Mouse (Mus musculus) embryonic facial prominence, embryonic 13.5 days (tissue): ENCODE measurements around the gene Pigt. TPM values are rescaled to one million over a fixed set of nuclear protein-coding genes. Genes with fewer than 3 reads are reported as not detected.
A peak's percentile ranks its signal among the peaks of the same experiment; 100 is the strongest.

ENCODE experiments used
- ATAC-seq: fragments of 200-750 bp; cut with Nextera tagmentation; 2 replicates; pipeline ENCODE4 v1.8.0; 2017; ENCODE audit warnings: low read depth; ENCODE audit not compliant: insufficient number of reproducible peaks, insufficient read depth, low FRiP score, low TSS enrichment
- H3K27ac ChIP-seq: fragments of 300-500 bp; sonication (generic); 2 replicates; pipeline ENCODE4 v1.5.1; 2015; ENCODE audit warnings: moderate library complexity, mild to moderate bottlenecking, inconsistent platforms
- H3K27me3 ChIP-seq: fragments of 300-500 bp; sonication (generic); 2 replicates; pipeline ENCODE4 v1.6.1; 2015; ENCODE audit warnings: mild to moderate bottlenecking, inconsistent platforms
- H3K36me3 ChIP-seq: fragments of 300-500 bp; sonication (generic); 2 replicates; pipeline ENCODE4 v1.6.1; 2015; ENCODE audit warnings: mild to moderate bottlenecking, inconsistent platforms
- H3K4me1 ChIP-seq: fragments of 300-500 bp; sonication (generic); 2 replicates; pipeline ENCODE4 v1.6.1; 2015; ENCODE audit warnings: inconsistent platforms
- H3K4me2 ChIP-seq: fragments of 300-500 bp; sonication (generic); 2 replicates; pipeline ENCODE4 v1.6.1; 2015; ENCODE audit warnings: moderate library complexity, mild to moderate bottlenecking, inconsistent platforms
- H3K4me3 ChIP-seq: fragments of 300-500 bp; sonication (generic); 2 replicates; pipeline ENCODE4 v1.5.1; 2015; ENCODE audit warnings: mild to moderate bottlenecking, inconsistent platforms
- H3K9ac ChIP-seq: fragments of 300-500 bp; sonication (generic); 2 replicates; pipeline ENCODE4 v1.6.1; 2015; ENCODE audit warnings: mild to moderate bottlenecking, inconsistent platforms
- H3K9me3 ChIP-seq: fragments of 300-500 bp; sonication (generic); 2 replicates; pipeline ENCODE4 v1.6.1; 2016; ENCODE audit warnings: inconsistent platforms
- WGBS: fragments of 180-500 bp; shearing (Covaris S2); methylation state at CpG from one replicate; pipeline ENCODE4 v1.1.7; 2015; ENCODE audit warnings: mixed read lengths; 5-methylcytosine and 5-hydroxymethylcytosine counted together
- polyA plus RNA-seq: library from polyadenylated mRNA; unstranded; fragments of >200 nt; fragmentation: Nextera tagmentation; extraction: Ambion mirVana; gene quantifications from 2 replicates; pipeline ENCODE4 v1.2.1, GENCODE M21; 2015

Gene Pigt
- polyA plus RNA-seq, 1 experiment from 2014 or later, result 52.6 TPM

DNA sequence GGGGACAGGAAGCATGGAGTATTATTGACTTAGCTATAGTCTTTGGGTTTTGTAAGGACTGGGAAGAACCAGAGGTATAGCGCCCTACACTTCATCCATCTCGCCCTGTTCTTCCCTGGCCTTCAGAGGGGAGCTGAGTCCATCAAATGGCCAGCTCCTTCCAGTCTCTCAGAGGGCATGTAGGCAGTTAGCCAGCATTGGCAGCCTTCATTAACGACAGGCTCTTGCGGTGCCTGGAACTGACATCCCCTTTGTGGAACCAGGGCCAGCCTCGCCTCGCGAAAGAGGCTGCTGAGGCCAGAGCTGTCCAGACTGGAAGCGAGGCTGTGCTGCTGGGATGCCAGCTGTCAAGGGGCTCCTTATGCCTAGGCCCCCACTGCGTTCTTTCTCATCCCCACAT lies 9.5 kb upstream of the Pigt start:
- H3K36me3 ChIP-seq, result peaks cover 8% of the 10 kb centered on the region; the same call in 1 of the 2 replicates
- no peak overlapping the region for H3K9ac ChIP-seq
- ATAC-seq, result no peak
- H3K4me3 ChIP-seq, result no peak overlapping the region
- H3K9me3 ChIP-seq, result no peaks in the 10 kb centered on the region
- H3K4me2 ChIP-seq, result no peak overlapping the region
- H3K27me3 ChIP-seq, result peaks cover 42% of the 10 kb centered on the region
- WGBS, result 61% methylated on average over 9 of the region's 9 CpGs
- peaks cover 15% of the 10 kb centered on the region for H3K4me1 ChIP-seq
- H3K27ac ChIP-seq, result no peak overlapping the region

DNA sequence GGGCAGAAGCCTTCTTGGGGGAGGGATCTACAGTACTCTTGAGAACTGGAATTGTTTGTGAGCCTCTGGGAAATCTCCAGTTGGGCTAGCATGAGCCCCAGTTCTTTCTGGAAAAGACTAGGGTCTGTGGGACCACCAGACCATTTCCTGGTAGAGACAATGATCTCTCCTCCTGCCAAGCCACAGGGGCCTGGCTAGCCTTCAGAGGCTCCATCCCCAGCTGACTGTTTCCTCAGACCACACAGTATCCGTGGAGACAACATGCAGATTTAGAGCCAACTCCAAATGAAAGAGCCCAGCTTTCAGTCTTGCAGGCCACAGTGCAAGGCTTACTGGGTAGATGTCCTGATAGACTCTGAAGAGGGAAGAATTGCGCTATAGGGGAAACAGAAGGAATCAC lies 3.2 kb upstream of the Pigt start:
- Histone ChIP-seq H3K4me3 (no peak overlapping the region), H3K27me3 (no peaks in the 10 kb centered on the region), H3K36me3 (peaks cover 8% of the 10 kb centered on the region; the same call in 1 of the 2 replicates), H3K27ac (no peak overlapping the region), H3K9ac (no peak overlapping the region), H3K9me3 (no peaks in the 10 kb centered on the region), H3K4me1 (peaks cover 11% of the 10 kb centered on the region), H3K4me2 (no peak overlapping the region)
- ATAC-seq, result no peak
- 52% methylated on average over 2 of the region's 2 CpGs for WGBS

DNA sequence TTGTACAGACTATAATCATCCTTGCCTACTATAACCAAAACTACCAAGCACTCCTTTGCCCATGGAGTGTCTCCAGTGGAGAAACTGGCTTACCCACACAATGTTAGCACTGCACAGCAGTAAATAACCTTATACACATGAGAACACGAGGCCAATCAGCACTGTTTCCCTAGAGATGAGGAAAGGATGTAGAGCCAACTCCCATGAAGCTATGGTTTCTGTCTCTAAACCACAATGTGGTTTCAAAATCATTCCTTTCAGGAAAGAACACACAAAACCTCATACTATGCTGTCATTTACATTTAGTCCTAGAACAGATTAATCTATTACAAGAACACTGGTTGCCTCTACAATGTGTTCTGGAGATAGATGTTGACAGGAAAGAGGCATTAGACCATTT lies 989 bp upstream of the Pigt start:
- Histone ChIP-seq H3K9me3 (no peaks in the 10 kb centered on the region), H3K36me3 (peaks cover 18% of the 10 kb centered on the region), H3K4me3 (no peak overlapping the region), H3K27ac (no peak overlapping the region), H3K4me1 (peaks cover 11% of the 10 kb centered on the region), H3K27me3 (no peaks in the 10 kb centered on the region), H3K9ac (no peak overlapping the region), H3K4me2 (peak overlapping the region; percentile 87)
- no peak for ATAC-seq
- 54% methylated on average over 1 of the region's 1 CpGs for WGBS

GRCm38 (mm10) chr2:164497691-164498268 lies 460 bp downstream of the Pigt start:
- no peaks in the 10 kb centered on the region for H3K27me3 ChIP-seq
- H3K4me2 ChIP-seq, result peak overlapping the region; percentile 87
- no peak for ATAC-seq
- peaks cover 32% of the 10 kb centered on the region for H3K36me3 ChIP-seq
- H3K4me3 ChIP-seq, result peak overlapping the region; percentile 78
- H3K4me1 ChIP-seq, result peaks cover 11% of the 10 kb centered on the region
- WGBS, result 6% methylated on average over 21 of the region's 21 CpGs
- peak overlapping the region; percentile 76 for H3K9ac ChIP-seq
- no peaks in the 10 kb centered on the region for H3K9me3 ChIP-seq
- H3K27ac ChIP-seq, result no peak overlapping the region

GRCm38 (mm10) chr2:164499317-164499716 lies 2.0 kb downstream of the Pigt start:
- Histone ChIP-seq H3K9ac (no peak overlapping the region), H3K4me3 (no peak overlapping the region), H3K4me2 (no peak overlapping the region), H3K9me3 (0 out of 2 replicates have a peak, but pooled peaks cover 6% of the 10 kb centered on the region), H3K27ac (no peak overlapping the region), H3K4me1 (peaks cover 11% of the 10 kb centered on the region), H3K36me3 (peaks cover 47% of the 10 kb centered on the region), H3K27me3 (no peaks in the 10 kb centered on the region)
- no peak for ATAC-seq
- 73% methylated on average over 5 of the region's 5 CpGs for WGBS

DNA sequence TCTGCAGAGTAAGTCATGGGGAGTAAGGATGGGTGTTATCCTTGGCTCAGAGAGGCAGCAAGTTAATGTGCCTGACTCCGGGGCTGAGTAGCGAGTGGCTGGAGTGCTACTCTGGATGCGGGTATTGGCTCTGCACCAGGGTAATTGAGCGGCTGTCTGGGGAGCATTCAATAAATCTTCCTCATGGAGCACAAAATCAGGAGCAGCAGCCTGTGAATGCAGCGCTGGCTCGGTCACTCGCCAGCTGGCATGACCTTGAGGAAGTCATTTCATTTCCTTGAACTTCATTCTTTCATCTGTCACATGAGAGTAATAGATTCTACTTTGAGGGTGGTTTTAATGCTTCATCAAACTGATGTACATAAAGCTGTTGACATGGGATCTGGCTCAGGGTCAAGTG lies 3.2 kb downstream of the Pigt start:
- 93% methylated on average over 7 of the region's 7 CpGs for WGBS

DNA sequence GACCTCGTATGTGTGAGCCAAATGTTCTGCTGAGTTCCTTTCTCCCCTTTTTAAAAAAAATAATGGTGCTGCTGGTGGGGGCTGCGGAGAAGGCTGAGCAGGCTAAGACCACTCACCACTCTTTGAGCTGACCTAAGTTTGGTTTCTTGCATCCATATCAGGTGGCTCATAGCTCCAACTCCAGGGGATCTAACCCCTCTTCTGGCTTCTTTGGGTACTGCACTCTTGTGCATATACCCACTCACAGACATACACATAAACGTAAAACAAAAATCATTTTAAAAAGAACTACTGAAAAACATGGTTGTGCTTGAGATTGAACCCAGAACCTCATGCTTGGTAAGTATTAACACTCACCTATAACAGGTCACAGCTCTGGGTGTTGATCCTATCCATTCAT lies 7.6 kb downstream of the Pigt start:
- Histone ChIP-seq H3K4me2 (no peak overlapping the region), H3K9me3 (peaks cover 12% of the 10 kb centered on the region), H3K4me1 (no peaks in the 10 kb centered on the region), H3K9ac (no peak overlapping the region), H3K27ac (no peak overlapping the region), H3K4me3 (no peak overlapping the region), H3K27me3 (no peaks in the 10 kb centered on the region), H3K36me3 (peaks cover 79% of the 10 kb centered on the region)
- ATAC-seq, result no peak
- WGBS, result 94% methylated on average over 3 of the region's 3 CpGs

More for the DNA sequence above, 3.2 kb downstream of the Pigt start:
- H3K9me3 ChIP-seq, result peaks cover 12% of the 10 kb centered on the region
- H3K4me2 ChIP-seq, result no peak overlapping the region
- no peak overlapping the region for H3K9ac ChIP-seq
- H3K4me3 ChIP-seq, result no peak overlapping the region
- peaks cover 11% of the 10 kb centered on the region for H3K4me1 ChIP-seq
- H3K27me3 ChIP-seq, result no peaks in the 10 kb centered on the region
- no peak overlapping the region for H3K27ac ChIP-seq
- H3K36me3 ChIP-seq, result peaks cover 57% of the 10 kb centered on the region
- no peak for ATAC-seq

DNA sequence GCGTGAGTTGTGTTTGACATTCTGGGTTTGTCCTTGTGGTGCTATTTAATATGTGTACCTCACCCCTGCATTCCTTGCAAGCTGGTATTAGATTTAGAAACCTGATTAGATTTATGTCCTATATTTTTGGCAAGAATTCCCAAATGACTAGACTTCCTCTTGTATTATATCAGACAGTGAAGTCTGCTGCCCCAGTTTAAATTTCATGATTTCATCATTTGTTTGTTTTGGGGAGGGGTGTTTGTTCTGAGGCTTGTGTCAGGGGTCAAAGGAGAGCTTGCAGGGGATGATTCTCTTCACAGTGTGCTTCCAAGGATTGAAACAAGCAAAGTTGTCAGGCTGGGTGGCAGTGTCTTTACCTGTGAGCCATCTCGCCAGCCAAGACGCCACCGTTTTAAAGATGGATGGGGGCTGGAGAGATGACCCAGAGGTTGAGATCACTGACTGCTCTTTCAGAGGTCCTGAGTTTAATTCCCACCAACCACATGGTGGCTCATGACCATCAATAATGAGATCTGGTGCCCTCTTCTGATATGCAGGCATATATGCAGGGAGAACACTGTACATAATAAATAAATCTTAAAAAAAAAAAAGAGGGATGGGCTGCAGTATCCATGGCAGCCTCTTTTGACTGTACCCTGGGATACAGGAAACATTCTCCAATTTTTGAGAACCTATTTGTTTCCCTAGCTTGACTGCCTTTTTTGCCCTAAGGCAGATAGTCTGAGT lies 8.5 kb downstream of the Pigt start:
- Histone ChIP-seq H3K9me3 (peaks cover 12% of the 10 kb centered on the region), H3K27me3 (no peaks in the 10 kb centered on the region), H3K27ac (no peak overlapping the region), H3K4me2 (no peak overlapping the region), H3K4me1 (no peaks in the 10 kb centered on the region), H3K4me3 (no peak overlapping the region), H3K36me3 (peaks cover 70% of the 10 kb centered on the region), H3K9ac (no peak overlapping the region)
- no peak for ATAC-seq
- WGBS, result 96% methylated on average over 4 of the region's 4 CpGs

- H3K4me3 ChIP-seq, result no peak overlapping the region
- no peak overlapping the region for H3K27ac ChIP-seq
- H3K27me3 ChIP-seq, result no peaks in the 10 kb centered on the region
- no peak overlapping the region for H3K4me2 ChIP-seq
- H3K36me3 ChIP-seq, result peaks cover 50% of the 10 kb centered on the region
- no peak overlapping the region for H3K9ac ChIP-seq
- WGBS, result 87% methylated on average over 19 of the region's 19 CpGs
- no peak for ATAC-seq
- peaks cover 12% of the 10 kb centered on the region for H3K9me3 ChIP-seq
- H3K4me1 ChIP-seq, result no peaks in the 10 kb centered on the region
These were observed 10.5 kb downstream of the Pigt start for GRCm38 (mm10) chr2:164507811-164508210.

DNA sequence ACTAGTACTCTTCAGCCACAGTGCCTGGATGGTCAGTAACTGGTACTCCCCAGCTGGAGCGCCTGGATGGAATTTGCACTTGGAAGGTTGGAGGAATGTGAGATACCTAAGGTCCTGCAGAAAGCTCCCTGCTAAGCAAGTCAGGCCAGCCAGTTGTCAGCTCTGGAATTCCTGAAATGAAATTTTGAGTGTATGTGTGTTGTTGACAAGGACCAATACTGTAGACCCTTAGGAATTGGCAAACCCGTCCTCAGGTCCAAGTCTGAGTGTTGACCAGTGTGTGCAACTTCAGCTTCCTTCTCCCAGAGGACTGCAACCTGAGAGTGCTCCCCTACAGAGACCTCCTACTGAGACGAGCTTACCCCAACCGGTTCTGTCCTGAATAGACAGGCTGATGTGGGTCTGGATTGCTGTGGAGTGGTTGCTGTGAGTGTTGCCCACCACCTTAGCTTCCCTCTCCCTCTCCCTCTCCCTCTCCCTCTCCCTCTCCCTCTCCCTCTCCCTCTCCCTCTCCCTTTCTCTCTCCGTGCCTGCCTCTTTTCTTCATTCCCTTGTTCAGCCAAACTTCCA lies 13.4 kb downstream of the Pigt start:
- Histone ChIP-seq H3K27me3 (no peaks in the 10 kb centered on the region), H3K4me1 (no peaks in the 10 kb centered on the region), H3K4me3 (no peak overlapping the region), H3K9me3 (no peaks in the 10 kb centered on the region), H3K9ac (no peak overlapping the region), H3K4me2 (no peak overlapping the region), H3K27ac (no peak overlapping the region), H3K36me3 (peaks cover 24% of the 10 kb centered on the region)
- WGBS, result 31% methylated on average over 5 of the region's 5 CpGs
- no peak for ATAC-seq

DNA sequence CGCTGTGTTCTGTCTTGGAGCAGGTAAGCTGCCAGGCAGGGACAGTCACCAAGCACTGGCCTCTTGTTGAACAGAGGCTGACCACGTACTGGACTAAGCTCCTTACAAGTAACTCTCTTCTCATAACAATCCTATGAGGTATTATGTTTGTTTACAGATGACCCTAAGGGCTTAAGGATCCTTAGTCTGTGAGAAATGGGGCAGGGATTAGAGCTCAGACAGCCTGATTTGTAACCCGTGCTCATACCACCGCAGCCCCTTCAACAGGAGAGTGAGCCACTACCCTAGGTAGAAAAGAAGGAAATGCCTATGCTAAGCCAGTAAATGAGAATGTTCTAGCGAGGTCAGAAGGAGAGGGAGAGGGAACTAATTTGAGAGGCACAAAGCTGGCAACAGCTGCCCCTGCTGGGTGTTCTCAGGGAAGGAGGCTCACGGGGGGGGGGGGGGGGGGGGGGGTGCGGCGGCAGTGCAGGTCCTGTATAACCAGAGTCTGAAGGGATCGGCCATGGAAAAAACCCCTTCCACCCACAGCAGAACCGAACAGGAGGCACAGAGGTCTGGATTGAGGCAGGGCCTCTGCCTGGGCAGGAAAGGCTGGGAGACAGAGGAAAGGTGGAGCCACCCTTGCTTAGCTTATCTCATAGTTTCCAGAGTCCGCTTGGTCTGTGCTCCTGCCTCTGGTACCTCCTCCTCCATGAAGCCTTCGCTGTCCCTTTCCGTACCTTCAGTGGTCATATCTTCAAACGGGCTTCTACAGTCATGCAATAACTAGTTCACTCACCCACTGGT lies 15.0 kb downstream of the Pigt start:
- WGBS, result 61% methylated on average over 11 of the region's 14 CpGs
- ATAC-seq, result no peak
- H3K4me2 ChIP-seq, result no peak overlapping the region
- H3K9ac ChIP-seq, result no peak overlapping the region
- H3K27ac ChIP-seq, result no peak overlapping the region
- H3K36me3 ChIP-seq, result peaks cover 8% of the 10 kb centered on the region; the same call in 1 of the 2 replicates
- H3K4me1 ChIP-seq, result no peaks in the 10 kb centered on the region
- no peaks in the 10 kb centered on the region for H3K27me3 ChIP-seq
- no peaks in the 10 kb centered on the region for H3K9me3 ChIP-seq
- H3K4me3 ChIP-seq, result no peak overlapping the region
